Mouse (Mus musculus) MEL (cell line): ENCODE data around the gene Rps11. TPM values are rescaled to one million over a fixed set of nuclear protein-coding genes. Genes with fewer than 3 reads are reported as not detected.

Experiments used
- DNase-seq: peaks from one replicate; pipeline ENCODE4 v3.0.0; 2011; ENCODE audit warnings: low read depth, low spot score
- H3K27ac ChIP-seq: 2 replicates; pipeline ENCODE4 v1.5.1; 2012; ENCODE audit warnings: low read depth, mild to moderate bottlenecking, control low read depth, low read length, moderate library complexity; ENCODE audit not compliant: control insufficient read depth
- H3K27me3 ChIP-seq, 2 experiments: fragments of 150-350 bp in 1 of 2; sonication (generic) in 1 of 2; 2 replicates each; pipeline ENCODE4 v1.6.1; 2012; ENCODE audit warnings: low read length in 2 of 2, mild to moderate bottlenecking in 2 of 2, improper control_type of control experiment in 1 of 2, moderate library complexity in 1 of 2; ENCODE audit not compliant: insufficient read depth in 2 of 2, control insufficient read depth in 1 of 2
- H3K36me3 ChIP-seq, 2 experiments: 2 replicates each; pipeline ENCODE4 v1.6.1; 2012 to 2014; ENCODE audit warnings: low read length in 2 of 2, improper control_type of control experiment in 1 of 2, inconsistent platforms in 1 of 2, mild to moderate bottlenecking in 1 of 2; ENCODE audit not compliant: insufficient read depth in 2 of 2, control insufficient read depth in 1 of 2
- H3K4me1 ChIP-seq, 2 experiments: fragments of 150-350 bp in 1 of 2; sonication (generic) in 1 of 2; 2 replicates each; pipeline ENCODE4 v1.6.1; 2012; ENCODE audit warnings: low read length in 2 of 2, improper control_type of control experiment in 1 of 2, mild to moderate bottlenecking in 1 of 2; ENCODE audit not compliant: insufficient read depth in 2 of 2, control insufficient read depth in 1 of 2
- H3K4me3 ChIP-seq, 2 experiments: fragments of 150-350 bp in 1 of 2; sonication (generic) in 1 of 2; 2 replicates each; pipeline ENCODE4 v1.5.1; 2012; ENCODE audit warnings: low read depth in 2 of 2, low read length in 2 of 2, mild to moderate bottlenecking in 2 of 2, moderate library complexity in 2 of 2, control low read depth in 1 of 2, improper control_type of control experiment in 1 of 2; ENCODE audit not compliant: control insufficient read depth in 1 of 2, insufficient read depth in 1 of 2
- H3K79me2 ChIP-seq: 2 replicates; pipeline ENCODE4 v1.6.1; 2012; ENCODE audit warnings: mild to moderate bottlenecking, low read length, moderate library complexity; ENCODE audit not compliant: control insufficient read depth, poor library complexity, insufficient read depth
- H3K9ac ChIP-seq: 2 replicates; pipeline ENCODE4 v1.6.1; 2012; ENCODE audit warnings: low read depth, mild to moderate bottlenecking, control low read depth, low read length, moderate library complexity; ENCODE audit not compliant: control insufficient read depth, poor library complexity, severe bottlenecking
- H3K9me3 ChIP-seq: fragments of 150-350 bp; sonication (generic); replicated peaks from 2 replicates; pipeline ENCODE4 v1.6.1; 2012; ENCODE audit warnings: mild to moderate bottlenecking, low read length, improper control_type of control experiment, moderate library complexity; ENCODE audit not compliant: insufficient read depth
- BHLHE40 ChIP-seq: IDR thresholded peaks from 2 replicates; pipeline ENCODE4 v1.6.1; 2012; ENCODE audit warnings: low read depth, mild to moderate bottlenecking, inconsistent platforms, low read length, improper control_type of control experiment, borderline replicate concordance
- CTCF ChIP-seq, 3 experiments: IDR thresholded peaks in 2 of 3; conservative IDR thresholded peaks in 1 of 3; 2 replicates each; pipeline ENCODE4 v1.5.1; 2011 to 2012; ENCODE audit warnings: low read length in 3 of 3, low read depth in 2 of 3, mild to moderate bottlenecking in 2 of 3, improper control_type of control experiment in 1 of 3, inconsistent platforms in 1 of 3, mixed read lengths in 1 of 3, moderate library complexity in 1 of 3; ENCODE audit not compliant: control insufficient read depth in 1 of 3, insufficient read depth in 1 of 3, poor library complexity in 1 of 3, severe bottlenecking in 1 of 3
- ELF1 ChIP-seq: IDR thresholded peaks from 2 replicates; pipeline ENCODE4 v1.6.1; 2014; ENCODE audit warnings: low read depth, mild to moderate bottlenecking, inconsistent platforms, low read length, improper control_type of control experiment, moderate library complexity
- EP300 ChIP-seq, 2 experiments: IDR thresholded peaks; 2 replicates each; pipeline ENCODE4 v1.6.1; 2011; ENCODE audit warnings: improper control_type of control experiment in 2 of 2, low read length in 2 of 2, low read depth in 1 of 2, mild to moderate bottlenecking in 1 of 2
- KAT2A ChIP-seq: conservative IDR thresholded peaks from 2 replicates; pipeline ENCODE4 v1.6.1; 2012; ENCODE audit warnings: low read depth, low read length, improper control_type of control experiment, inconsistent platforms
- MEF2A ChIP-seq: IDR thresholded peaks from 2 replicates; pipeline ENCODE4 v1.6.1; 2014; ENCODE audit warnings: low read depth, mild to moderate bottlenecking, inconsistent platforms, low read length, improper control_type of control experiment; ENCODE audit not compliant: poor library complexity, insufficient replicate concordance, severe bottlenecking; ENCODE audit errors: extremely low read depth
- POLR2A ChIP-seq, 2 experiments: IDR thresholded peaks; 2 replicates each; pipeline ENCODE4 v1.6.1; 2011 to 2012; ENCODE audit warnings: low read length in 2 of 2, mild to moderate bottlenecking in 2 of 2, control low read depth in 1 of 2, improper control_type of control experiment in 1 of 2, low read depth in 1 of 2, moderate library complexity in 1 of 2; ENCODE audit not compliant: control insufficient read depth in 1 of 2, insufficient read depth in 1 of 2, poor library complexity in 1 of 2
- POLR2AphosphoS2 ChIP-seq: IDR thresholded peaks from 2 replicates; pipeline ENCODE4 v1.6.1; 2011; ENCODE audit warnings: low read length, improper control_type of control experiment
- SMC3 ChIP-seq: IDR thresholded peaks from 2 replicates; pipeline ENCODE4 v1.6.1; 2011; ENCODE audit warnings: low read depth, low read length, improper control_type of control experiment
- TBP ChIP-seq: IDR thresholded peaks from 2 replicates; pipeline ENCODE4 v1.8.0; 2011; ENCODE audit warnings: low read depth, low read length, improper control_type of control experiment
- USF1 ChIP-seq: IDR thresholded peaks from 2 replicates; pipeline ENCODE4 v1.6.1; 2014; ENCODE audit warnings: low read depth, mild to moderate bottlenecking, inconsistent platforms, low read length, improper control_type of control experiment, moderate library complexity
- ZC3H11A ChIP-seq: IDR thresholded peaks from 2 replicates; pipeline ENCODE4 v1.6.1; 2012; ENCODE audit warnings: low read depth, mild to moderate bottlenecking, inconsistent platforms, low read length, improper control_type of control experiment
- ZMIZ1 ChIP-seq: IDR thresholded peaks from 2 replicates; pipeline ENCODE4 v1.6.1; 2012; ENCODE audit warnings: low read depth, mild to moderate bottlenecking, inconsistent platforms, low read length, improper control_type of control experiment, moderate library complexity
- ZNF384 ChIP-seq: IDR thresholded peaks from 2 replicates; pipeline ENCODE4 v1.6.1; 2012; ENCODE audit warnings: low read depth, mild to moderate bottlenecking, inconsistent platforms, low read length, improper control_type of control experiment
- polyA plus RNA-seq, 2 experiments: library from polyadenylated mRNA; stranded (reverse) in 1 of 2; unstranded in 1 of 2; fragments of >175 nt in 1 of 2; fragments of >200 nt in 1 of 2; gene quantifications; 2 replicates each; pipeline versions ENCODE4 v1.2.1 to v1.2.4; 2012; ENCODE audit warnings: low replicate concordance in 2 of 2, low read depth in 1 of 2; ENCODE audit not compliant: insufficient read length in 2 of 2, insufficient read depth in 1 of 2, missing spikeins in 1 of 2
- total RNA-seq: library from RNA; depleted of rRNA; stranded (reverse); fragments of 300-350 nt; gene quantifications from 2 replicates; pipeline ENCODE4 v1.2.3, GENCODE M21; 2012

The Rps11 gene
- total and polyA plus RNA-seq, 3 experiments: 2,708 to 5,434 (median 3,189) TPM

- no peaks in the 10 kb centered on the region for H3K27me3 ChIP-seq
- no peak overlapping the region for H3K27ac ChIP-seq
- no peak overlapping the region for H3K9ac ChIP-seq
- TF ChIP-seq SMC3 (peak; percentile 18; the same call in 1 of the 2 replicates), POLR2AphosphoS2 (no peak), POLR2A (IDR thresholded peaks at IDR 0.05; ENCODE audit: control insufficient read depth in 1 of 2, insufficient read depth in 1 of 2, low read depth in 1 of 2, low read length in 2 of 2, poor library complexity in 1 of 2) (no peak), KAT2A (no peak), CTCF (IDR thresholded peaks at IDR 0.05 in 2 of 3, conservative IDR thresholded peaks at IDR 0.05 in 1 of 3; ENCODE audit: control insufficient read depth in 1 of 3, insufficient read depth in 1 of 3, low read depth in 2 of 3, low read length in 3 of 3, poor library complexity in 1 of 3, severe bottlenecking in 1 of 3) (peak; percentile 57 to 79 (median 70)), ZC3H11A (no peak)
- H3K9me3 ChIP-seq: no peaks in the 10 kb centered on the region
- H3K4me1 ChIP-seq: peaks cover 0 to 3% of the 10 kb centered on the region in 2 experiments; a peak in 3 of 4 replicates
- no peak overlapping the region for H3K4me3 ChIP-seq
- no peaks in the 10 kb centered on the region for H3K79me2 ChIP-seq
- peaks cover 0 to 9% of the 10 kb centered on the region in 2 experiments; a peak in 1 of 4 replicates for H3K36me3 ChIP-seq
- peak; percentile 36 for DNase-seq
Observed at GRCm38 (mm10) chr7:45086084-45086483, 38.2 kb downstream of the Rps11 start.

- Histone ChIP-seq H3K36me3 (peaks cover 0 to 2% of the 10 kb centered on the region in 2 experiments; a peak in 1 of 4 replicates), H3K27me3 (no peaks in the 10 kb centered on the region), H3K79me2 (no peaks in the 10 kb centered on the region), H3K4me3 (no peak overlapping the region), H3K4me1 (peaks cover 0 to 4% of the 10 kb centered on the region in 2 experiments; a peak in 1 of 4 replicates), H3K9ac (no peak overlapping the region), H3K27ac (no peak overlapping the region), H3K9me3 (no peaks in the 10 kb centered on the region)
- TF ChIP-seq CTCF (IDR thresholded peaks at IDR 0.05 in 2 of 3, conservative IDR thresholded peaks at IDR 0.05 in 1 of 3; ENCODE audit: control insufficient read depth in 1 of 3, insufficient read depth in 1 of 3, low read depth in 2 of 3, low read length in 3 of 3, poor library complexity in 1 of 3, severe bottlenecking in 1 of 3) (no peak), POLR2AphosphoS2 (no peak), BHLHE40 (no peak), EP300 (IDR thresholded peaks at IDR 0.05; ENCODE audit: low read depth in 1 of 2, low read length in 2 of 2) (no peak), MEF2A (no peak), TBP (no peak), USF1 (no peak), KAT2A (no peak), ZNF384 (no peak), ELF1 (no peak), ZMIZ1 (no peak)
- DNase-seq: no peak
Observed at GRCm38 (mm10) chr7:45083300-45083890, 40.8 kb downstream of the Rps11 start.
